Mouse (Mus musculus): ENCODE measurements around the gene E4f1. TPM values are rescaled to one million over a fixed set of nuclear protein-coding genes. Genes with fewer than 3 reads are reported as not detected.
A peak's percentile ranks its signal among the peaks of the same experiment; 100 is the strongest.

The E4f1 gene
- total and polyA plus RNA-seq, 3 experiments, result 10.2 to 43.7 (median 10.3) TPM

DNA sequence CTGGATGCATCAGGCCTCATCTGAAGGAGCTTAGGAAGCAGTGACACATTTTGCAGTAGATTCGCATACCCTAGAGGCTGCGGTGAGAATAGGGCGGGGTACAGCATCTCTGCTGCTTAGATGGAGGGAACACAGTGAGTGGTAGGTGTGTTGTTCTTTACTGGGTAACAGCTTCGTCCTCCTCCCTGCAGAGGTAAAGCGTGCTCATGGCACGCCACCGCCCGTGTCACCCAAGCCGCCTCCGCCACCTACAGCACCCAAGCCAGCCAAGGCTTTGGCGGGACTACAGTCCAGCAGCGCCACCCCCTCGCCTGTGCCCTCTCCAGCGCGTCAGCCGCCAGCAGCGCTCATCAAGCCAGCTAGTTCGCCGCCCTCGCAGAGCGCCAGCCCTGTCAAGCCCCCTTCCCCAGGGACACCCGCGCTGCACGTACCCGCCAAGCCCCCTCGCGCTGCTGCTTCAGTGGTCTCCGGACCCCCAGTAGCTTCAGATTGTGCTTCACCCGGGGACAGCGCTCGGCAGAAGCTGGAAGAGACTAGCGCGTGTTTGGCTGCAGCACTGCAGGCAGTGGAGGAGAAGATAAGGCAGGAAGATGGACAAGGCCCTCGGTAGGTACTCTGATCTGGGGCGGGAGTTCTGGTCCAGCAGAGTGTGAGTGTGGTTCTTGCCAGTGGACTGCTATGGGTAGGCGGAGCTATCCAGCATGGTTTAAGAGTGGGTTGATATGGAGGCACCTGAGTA lies 36.4 kb upstream of the E4f1 start:
- H3K27ac ChIP-seq, result no peak overlapping the region
- no peak overlapping the region; the same call in 1 of the 2 replicates for H3K4me3 ChIP-seq
- H3K27me3 ChIP-seq (ENCODE audit: control insufficient read depth, insufficient read depth, low read length), result no peaks in the 10 kb centered on the region
- H3K79me2 ChIP-seq (replicated peaks; ENCODE audit: control insufficient read depth, insufficient read depth, low read length), result no peaks in the 10 kb centered on the region
- WGBS, result 34% methylated on average over 35 of the region's 36 CpGs
- TF ChIP-seq CTCF (IDR thresholded peaks at IDR 0.05) (no peak), EP300 (IDR thresholded peaks at IDR 0.05; ENCODE audit: insufficient read depth, low read depth, low read length) (no peak), POLR2A (IDR thresholded peaks at IDR 0.05; ENCODE audit: insufficient read depth, low read depth, low read length) (no peak)
- peak; percentile 41 to 45 for DNase-seq
- no peaks in the 10 kb centered on the region for H3K36me3 ChIP-seq (ENCODE audit: control insufficient read depth, insufficient read depth, low read length)
- intact Hi-C loops (cut with DNase I), result no loop called here
- no peak overlapping the region for H3K9ac ChIP-seq (ENCODE audit: low read depth, low read length)
- no peaks in the 10 kb centered on the region for H3K4me1 ChIP-seq (ENCODE audit: control insufficient read depth, insufficient read depth, low read length)

DNA sequence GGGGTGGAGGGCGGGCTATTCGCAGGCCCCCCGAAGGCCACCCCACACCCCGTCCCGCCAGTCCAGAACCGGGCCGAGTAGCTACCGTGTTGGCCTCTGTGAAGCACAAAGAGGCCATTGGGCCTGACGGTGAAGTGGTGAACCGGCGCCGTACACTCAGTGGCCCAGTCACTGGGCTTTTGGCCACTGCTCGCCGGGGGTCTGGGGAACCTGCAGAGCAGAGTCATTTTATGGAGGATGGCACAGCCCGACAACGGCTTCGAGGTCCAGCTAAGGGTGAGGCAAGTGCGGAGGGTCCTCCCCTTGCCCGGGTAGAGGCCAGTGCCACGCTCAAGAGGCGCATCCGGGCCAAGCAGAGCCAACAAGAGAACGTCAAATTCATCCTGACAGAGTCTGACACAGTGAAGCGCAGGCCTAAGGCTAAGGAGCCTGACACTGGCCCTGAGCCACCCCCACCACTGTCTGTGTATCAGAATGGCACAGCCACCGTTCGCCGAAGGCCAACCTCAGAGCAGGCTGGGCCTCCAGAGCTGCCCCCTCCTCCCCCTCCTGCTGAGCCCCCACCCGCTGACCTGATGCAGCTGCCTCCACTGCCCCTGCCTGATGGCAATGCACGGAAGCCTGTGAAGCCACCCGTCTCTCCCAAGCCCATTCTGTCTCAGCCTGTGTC lies 35.3 kb upstream of the E4f1 start:
- Histone ChIP-seq H3K27me3 (ENCODE audit: control insufficient read depth, insufficient read depth, low read length) (no peaks in the 10 kb centered on the region), H3K36me3 (ENCODE audit: control insufficient read depth, insufficient read depth, low read length) (no peaks in the 10 kb centered on the region), H3K27ac (no peak overlapping the region), H3K4me3 (no peak overlapping the region), H3K9ac (ENCODE audit: low read depth, low read length) (no peak overlapping the region), H3K4me1 (ENCODE audit: control insufficient read depth, insufficient read depth, low read length) (no peaks in the 10 kb centered on the region), H3K79me2 (replicated peaks; ENCODE audit: control insufficient read depth, insufficient read depth, low read length) (no peaks in the 10 kb centered on the region)
- DNase-seq, result no peak
- intact Hi-C loops (cut with DNase I), result no loop called here
- whole genome bisulfite sequencing, result 93% methylated on average over 30 of the region's 30 CpGs
- no peak for TF ChIP-seq POLR2A (IDR thresholded peaks at IDR 0.05; ENCODE audit: insufficient read depth, low read depth, low read length)
- no peak for TF ChIP-seq CTCF (IDR thresholded peaks at IDR 0.05)
- TF ChIP-seq EP300 (IDR thresholded peaks at IDR 0.05; ENCODE audit: insufficient read depth, low read depth, low read length), result no peak

DNA sequence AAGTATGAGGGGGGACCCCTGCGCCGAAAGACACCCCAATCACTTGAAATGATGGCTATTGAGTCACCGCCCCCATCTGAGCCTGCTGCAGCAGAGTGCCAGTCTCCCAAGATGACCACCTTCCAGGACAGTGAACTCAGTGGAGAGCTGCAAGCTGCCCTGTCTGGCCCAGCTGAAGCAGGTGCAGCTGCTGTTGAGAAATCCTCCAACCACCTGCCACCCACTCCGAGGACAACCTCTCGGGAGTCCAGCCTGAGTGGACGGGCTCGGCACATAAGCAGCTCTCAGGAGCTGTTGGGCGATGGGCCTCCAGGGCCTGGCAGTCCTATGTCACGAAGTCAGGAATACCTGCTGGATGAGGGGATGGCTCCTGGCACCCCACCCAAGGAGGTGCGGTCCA lies 34.0 kb upstream of the E4f1 start:
- WGBS, result 93% methylated on average over 10 of the region's 10 CpGs
- Histone ChIP-seq H3K27ac (no peak overlapping the region), H3K27me3 (ENCODE audit: control insufficient read depth, insufficient read depth, low read length) (no peaks in the 10 kb centered on the region), H3K4me3 (no peak overlapping the region), H3K9ac (ENCODE audit: low read depth, low read length) (no peak overlapping the region), H3K4me1 (ENCODE audit: control insufficient read depth, insufficient read depth, low read length) (no peaks in the 10 kb centered on the region), H3K79me2 (replicated peaks; ENCODE audit: control insufficient read depth, insufficient read depth, low read length) (no peaks in the 10 kb centered on the region), H3K36me3 (ENCODE audit: control insufficient read depth, insufficient read depth, low read length) (no peaks in the 10 kb centered on the region)
- DNase-seq, result no peak
- TF ChIP-seq CTCF (IDR thresholded peaks at IDR 0.05) (no peak), POLR2A (IDR thresholded peaks at IDR 0.05; ENCODE audit: insufficient read depth, low read depth, low read length) (no peak), EP300 (IDR thresholded peaks at IDR 0.05; ENCODE audit: insufficient read depth, low read depth, low read length) (no peak)
- intact Hi-C loops (cut with DNase I), result no loop called here

DNA sequence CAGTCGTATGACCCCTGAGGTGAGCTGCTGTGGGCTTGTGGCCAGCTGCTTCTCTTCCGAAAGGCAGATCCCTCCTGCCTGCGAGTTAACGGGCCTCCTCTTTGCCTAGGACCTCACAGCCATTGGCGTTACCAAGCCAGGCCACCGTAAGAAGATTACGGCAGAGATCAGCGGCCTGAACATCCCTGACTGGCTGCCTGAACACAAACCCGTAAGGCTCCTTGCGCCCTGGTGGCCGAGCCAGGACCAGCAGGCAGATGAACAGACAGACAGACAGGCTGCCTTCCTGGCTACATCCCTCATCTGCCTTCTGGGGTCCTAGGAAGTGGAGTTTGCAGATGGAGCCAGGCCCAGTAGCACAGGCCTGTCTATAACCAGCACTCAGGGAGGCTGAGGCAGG lies 32.1 kb upstream of the E4f1 start:
- TF ChIP-seq CTCF (IDR thresholded peaks at IDR 0.05), result 0 out of 2 replicates have a peak, but pooled peaks have one; percentile 11
- no peak for TF ChIP-seq POLR2A (IDR thresholded peaks at IDR 0.05; ENCODE audit: insufficient read depth, low read depth, low read length)
- no peak for TF ChIP-seq EP300 (IDR thresholded peaks at IDR 0.05; ENCODE audit: insufficient read depth, low read depth, low read length)
- intact Hi-C loops (cut with DNase I), result no loop called here
- no peaks in the 10 kb centered on the region for H3K4me1 ChIP-seq (ENCODE audit: control insufficient read depth, insufficient read depth, low read length)
- 49% methylated on average over 11 of the region's 11 CpGs for WGBS
- H3K79me2 ChIP-seq (replicated peaks; ENCODE audit: control insufficient read depth, insufficient read depth, low read length), result no peaks in the 10 kb centered on the region
- H3K9ac ChIP-seq (ENCODE audit: low read depth, low read length), result no peak overlapping the region
- H3K27me3 ChIP-seq (ENCODE audit: control insufficient read depth, insufficient read depth, low read length), result no peaks in the 10 kb centered on the region
- no peaks in the 10 kb centered on the region for H3K36me3 ChIP-seq (ENCODE audit: control insufficient read depth, insufficient read depth, low read length)
- H3K4me3 ChIP-seq, result no peak overlapping the region
- no peak overlapping the region for H3K27ac ChIP-seq
- no peak for DNase-seq

DNA sequence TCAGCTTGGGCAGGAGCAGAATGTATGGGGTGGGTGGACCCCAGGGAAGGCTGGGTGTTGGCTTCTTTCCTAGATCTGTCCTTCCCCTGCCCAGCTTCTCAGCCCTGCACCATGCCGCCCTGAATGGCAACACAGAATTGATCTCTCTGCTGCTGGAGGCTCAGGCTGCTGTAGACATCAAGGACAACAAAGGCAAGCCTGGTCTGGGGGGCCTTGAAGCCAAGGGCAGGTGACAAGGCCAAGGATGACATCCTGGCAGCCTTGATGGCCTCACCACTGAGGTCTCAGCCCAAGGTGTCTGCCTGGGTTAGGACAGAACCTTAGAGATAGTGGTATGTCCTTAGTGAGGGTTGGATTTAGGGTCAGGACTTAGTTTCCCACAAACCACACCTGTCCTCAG lies 25.9 kb upstream of the E4f1 start:
- Histone ChIP-seq H3K27ac (no peak overlapping the region), H3K4me3 (no peak overlapping the region), H3K4me1 (ENCODE audit: control insufficient read depth, insufficient read depth, low read length) (no peaks in the 10 kb centered on the region), H3K79me2 (replicated peaks; ENCODE audit: control insufficient read depth, insufficient read depth, low read length) (no peaks in the 10 kb centered on the region), H3K27me3 (ENCODE audit: control insufficient read depth, insufficient read depth, low read length) (no peaks in the 10 kb centered on the region), H3K36me3 (ENCODE audit: control insufficient read depth, insufficient read depth, low read length) (no peaks in the 10 kb centered on the region), H3K9ac (ENCODE audit: low read depth, low read length) (no peak overlapping the region)
- WGBS, result 78% methylated on average over 1 of the region's 1 CpGs
- TF ChIP-seq EP300 (IDR thresholded peaks at IDR 0.05; ENCODE audit: insufficient read depth, low read depth, low read length), result no peak
- TF ChIP-seq CTCF (IDR thresholded peaks at IDR 0.05), result no peak
- TF ChIP-seq POLR2A (IDR thresholded peaks at IDR 0.05; ENCODE audit: insufficient read depth, low read depth, low read length), result no peak
- intact Hi-C loops (cut with DNase I), result no loop called here
- no peak for DNase-seq

DNA sequence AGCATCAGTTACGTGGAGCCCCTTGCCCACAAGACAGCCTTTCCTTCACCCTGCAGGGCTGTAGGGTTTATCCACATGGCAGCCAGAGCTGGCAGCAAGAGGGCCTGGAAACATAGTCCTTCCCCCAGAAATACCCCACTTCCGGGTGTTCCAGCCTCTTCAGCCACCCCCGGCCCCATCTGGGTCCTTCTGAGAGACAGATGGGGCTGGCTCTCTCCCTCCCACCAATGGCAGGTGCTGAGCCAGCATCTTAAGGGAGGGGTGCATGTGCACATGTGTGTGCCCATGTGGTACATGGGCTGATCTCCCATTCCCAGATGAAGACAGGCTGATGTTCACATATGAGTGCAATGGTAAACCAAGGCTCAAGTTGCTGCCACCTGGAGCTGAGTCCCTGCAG lies 25.3 kb upstream of the E4f1 start:
- Histone ChIP-seq H3K4me3 (no peak overlapping the region), H3K4me1 (ENCODE audit: control insufficient read depth, insufficient read depth, low read length) (no peaks in the 10 kb centered on the region), H3K27me3 (ENCODE audit: control insufficient read depth, insufficient read depth, low read length) (no peaks in the 10 kb centered on the region; the same call in 1 of the 2 replicates), H3K79me2 (replicated peaks; ENCODE audit: control insufficient read depth, insufficient read depth, low read length) (no peaks in the 10 kb centered on the region), H3K9ac (ENCODE audit: low read depth, low read length) (no peak overlapping the region), H3K27ac (no peak overlapping the region), H3K36me3 (ENCODE audit: control insufficient read depth, insufficient read depth, low read length) (no peaks in the 10 kb centered on the region)
- TF ChIP-seq EP300 (IDR thresholded peaks at IDR 0.05; ENCODE audit: insufficient read depth, low read depth, low read length), result no peak
- no peak for TF ChIP-seq POLR2A (IDR thresholded peaks at IDR 0.05; ENCODE audit: insufficient read depth, low read depth, low read length)
- no peak for TF ChIP-seq CTCF (IDR thresholded peaks at IDR 0.05)
- WGBS, result 73% methylated on average over 3 of the region's 3 CpGs
- intact Hi-C loops (cut with DNase I), result loop anchor here (2.0 kb wide), 2 partner anchors 17 to 43 kb away; no protein-coding TSS in a partner anchor
- no peak for DNase-seq
